Mouse (Mus musculus) urinary bladder, postnatal 25 days (tissue): ENCODE measurements around the gene Bckdha.
A peak's percentile ranks its signal among the peaks of the same experiment; 100 is the strongest.

Experiments
- DNase-seq: peaks from one replicate; pipeline ENCODE4 v3.0.0; 2022; ENCODE audit warnings: low spot score

The Bckdha gene

GRCm38 (mm10) chr7:25681341-25682231, 22.8 kb upstream of the Bckdha start:
- no peak for DNase-seq

GRCm38 (mm10) chr7:25680514-25681258, 21.9 kb upstream of the Bckdha start, which contains the start of gene B9d2:
TSS of gene B9d2 (plus strand) at chr7:25680780.
- peak; percentile 98 for DNase-seq

- DNase-seq, result no peak
Observed at GRCm38 (mm10) chr7:25679971-25680370, 21.2 kb upstream of the Bckdha start.

GRCm38 (mm10) chr7:25677013-25677412, 18.2 kb upstream of the Bckdha start:
- DNase-seq, result no peak

GRCm38 (mm10) chr7:25676085-25676781, 17.5 kb upstream of the Bckdha start:
- DNase-seq, result peak; percentile 48

- DNase-seq, result no peak
Observed at GRCm38 (mm10) chr7:25675405-25675804, 16.6 kb upstream of the Bckdha start.

GRCm38 (mm10) chr7:25674719-25675300, 16.0 kb upstream of the Bckdha start, which contains the start of gene Tmem91:
TSS of gene Tmem91 (minus strand) at chr7:25675166.
- DNase-seq, result no peak

GRCm38 (mm10) chr7:25674297-25674696, 15.5 kb upstream of the Bckdha start:
- no peak for DNase-seq

- no peak for DNase-seq
Observed at GRCm38 (mm10) chr7:25672442-25672841, 13.7 kb upstream of the Bckdha start.

GRCm38 (mm10) chr7:25671686-25672085, 12.9 kb upstream of the Bckdha start:
- no peak for DNase-seq

- DNase-seq, result no peak
Observed at GRCm38 (mm10) chr7:25670096-25670495, 11.3 kb upstream of the Bckdha start.

GRCm38 (mm10) chr7:25669631-25670030, 10.8 kb upstream of the Bckdha start:
- no peak for DNase-seq

- no peak for DNase-seq
Observed at GRCm38 (mm10) chr7:25669158-25669557, 10.4 kb upstream of the Bckdha start.

- no peak for DNase-seq
Observed at GRCm38 (mm10) chr7:25666381-25666780, 7.6 kb upstream of the Bckdha start.

GRCm38 (mm10) chr7:25657785-25658184, 996 bp downstream of the Bckdha start:
- no peak for DNase-seq

GRCm38 (mm10) chr7:25655601-25656428, 3.0 kb downstream of the Bckdha start:
- DNase-seq, result no peak

- no peak for DNase-seq
Observed at GRCm38 (mm10) chr7:25652244-25652759, 6.5 kb downstream of the Bckdha start.

- DNase-seq, result no peak
Observed at GRCm38 (mm10) chr7:25651281-25651680, 7.5 kb downstream of the Bckdha start.

- DNase-seq, result no peak
Observed at GRCm38 (mm10) chr7:25649839-25650238, 8.9 kb downstream of the Bckdha start.

GRCm38 (mm10) chr7:25647574-25648123, 11.1 kb downstream of the Bckdha start:
- no peak for DNase-seq
